Mouse (Mus musculus): Measurements from ENCODE around the gene Rai14. TPM values are rescaled to one million over a fixed set of nuclear protein-coding genes. Genes with fewer than 3 reads are reported as not detected.
A peak's percentile ranks its signal among the peaks of the same experiment; 100 is the strongest.

Gene Rai14
- polyA plus RNA-seq (2015; fragmentation: Nextera tagmentation; extraction: Ambion mirVana), result 80.9 and 84.2 TPM in 2 replicates

- peak; percentile 87 for ATAC-seq (ENCODE audit: low read depth)
- peaks cover 16% of the 10 kb centered on the region; the same call in 1 of the 2 replicates for H3K4me1 ChIP-seq (replicated peaks; ENCODE audit: control insufficient read depth, insufficient read depth, low read length)
- no peaks in the 10 kb centered on the region for H3K27me3 ChIP-seq (ENCODE audit: control insufficient read depth, insufficient read depth, low read depth, low read length)
- peak within 1 kb of the TSS; percentile 89 for H3K4me3 ChIP-seq (ENCODE audit: low read length)
- peak within 1 kb of the TSS; percentile 92 for H3K4me2 ChIP-seq (ENCODE audit: low read depth, low read length)
- H3K9me3 ChIP-seq (ENCODE audit: control insufficient read depth, low read length), result no peaks in the 10 kb centered on the region
- H3K27ac ChIP-seq (ENCODE audit: low read length), result peak within 1 kb of the TSS; percentile 96
- H3K9ac ChIP-seq (ENCODE audit: low read length), result peak within 1 kb of the TSS; percentile 92
- under 1% methylated on average over 60 of the region's 68 CpGs for WGBS
- H3K36me3 ChIP-seq (ENCODE audit: control insufficient read depth, insufficient read depth, low read length), result no peaks in the 10 kb centered on the region
Measured at GRCm38 (mm10) chr15:10714409-10715138, at the start of gene Rai14. Gene Rai14 (minus strand): TSS chr15:10714624.

GRCm38 (mm10) chr15:10761441-10761840 lies 47.0 kb upstream of the Rai14 start:
- H3K27ac ChIP-seq (ENCODE audit: low read length), result no peak overlapping the region
- no peak for ATAC-seq (ENCODE audit: low read depth)

GRCm38 (mm10) chr15:10760006-10760405 lies 45.6 kb upstream of the Rai14 start:
- ATAC-seq (ENCODE audit: low read depth), result peak; percentile 57; the same call in 1 of the 2 replicates

More at GRCm38 (mm10) chr15:10761441-10761840, 47.0 kb upstream of the Rai14 start:
- Histone ChIP-seq H3K4me3 (ENCODE audit: low read length) (no peak overlapping the region), H3K36me3 (ENCODE audit: control insufficient read depth, insufficient read depth, low read length) (no peaks in the 10 kb centered on the region), H3K9me3 (ENCODE audit: control insufficient read depth, low read length) (no peaks in the 10 kb centered on the region), H3K27me3 (ENCODE audit: control insufficient read depth, insufficient read depth, low read depth, low read length) (no peaks in the 10 kb centered on the region), H3K4me1 (replicated peaks; ENCODE audit: control insufficient read depth, insufficient read depth, low read length) (peaks cover 4% of the 10 kb centered on the region), H3K4me2 (ENCODE audit: low read depth, low read length) (no peak overlapping the region), H3K9ac (ENCODE audit: low read length) (no peak overlapping the region)
- 75% methylated on average over 6 of the region's 6 CpGs for WGBS

GRCm38 (mm10) chr15:10759440-10759839 lies 45.0 kb upstream of the Rai14 start:
- Histone ChIP-seq H3K4me1 (replicated peaks; ENCODE audit: control insufficient read depth, insufficient read depth, low read length) (peaks cover 4% of the 10 kb centered on the region), H3K9ac (ENCODE audit: low read length) (no peak overlapping the region), H3K4me3 (ENCODE audit: low read length) (no peak overlapping the region), H3K9me3 (ENCODE audit: control insufficient read depth, low read length) (no peaks in the 10 kb centered on the region), H3K36me3 (ENCODE audit: control insufficient read depth, insufficient read depth, low read length) (no peaks in the 10 kb centered on the region), H3K4me2 (ENCODE audit: low read depth, low read length) (no peak overlapping the region), H3K27me3 (ENCODE audit: control insufficient read depth, insufficient read depth, low read depth, low read length) (no peaks in the 10 kb centered on the region), H3K27ac (ENCODE audit: low read length) (no peak overlapping the region)
- WGBS, result 84% methylated on average over 4 of the region's 4 CpGs
- no peak for ATAC-seq (ENCODE audit: low read depth)

More at GRCm38 (mm10) chr15:10760006-10760405, 45.6 kb upstream of the Rai14 start:
- 0 out of 2 replicates have a peak overlapping the region, but pooled peaks have one; percentile 19 for H3K27ac ChIP-seq (ENCODE audit: low read length)
- H3K4me3 ChIP-seq (ENCODE audit: low read length), result no peak overlapping the region
- no peaks in the 10 kb centered on the region for H3K27me3 ChIP-seq (ENCODE audit: control insufficient read depth, insufficient read depth, low read depth, low read length)
- no peak overlapping the region for H3K4me2 ChIP-seq (ENCODE audit: low read depth, low read length)
- 64% methylated on average over 12 of the region's 12 CpGs for WGBS
- no peaks in the 10 kb centered on the region for H3K9me3 ChIP-seq (ENCODE audit: control insufficient read depth, low read length)
- H3K9ac ChIP-seq (ENCODE audit: low read length), result no peak overlapping the region
- peaks cover 4% of the 10 kb centered on the region for H3K4me1 ChIP-seq (replicated peaks; ENCODE audit: control insufficient read depth, insufficient read depth, low read length)
- H3K36me3 ChIP-seq (ENCODE audit: control insufficient read depth, insufficient read depth, low read length), result no peaks in the 10 kb centered on the region

GRCm38 (mm10) chr15:10758808-10759207 lies 44.4 kb upstream of the Rai14 start:
- no peaks in the 10 kb centered on the region for H3K9me3 ChIP-seq (ENCODE audit: control insufficient read depth, low read length)
- peaks cover 4% of the 10 kb centered on the region for H3K4me1 ChIP-seq (replicated peaks; ENCODE audit: control insufficient read depth, insufficient read depth, low read length)
- no peak overlapping the region for H3K9ac ChIP-seq (ENCODE audit: low read length)
- no peak overlapping the region for H3K4me2 ChIP-seq (ENCODE audit: low read depth, low read length)
- H3K27ac ChIP-seq (ENCODE audit: low read length), result no peak overlapping the region
- no peaks in the 10 kb centered on the region for H3K36me3 ChIP-seq (ENCODE audit: control insufficient read depth, insufficient read depth, low read length)
- H3K27me3 ChIP-seq (ENCODE audit: control insufficient read depth, insufficient read depth, low read depth, low read length), result no peaks in the 10 kb centered on the region
- H3K4me3 ChIP-seq (ENCODE audit: low read length), result no peak overlapping the region
- no peak for ATAC-seq (ENCODE audit: low read depth)

GRCm38 (mm10) chr15:10751141-10751540 lies 36.7 kb upstream of the Rai14 start:
- no peak for ATAC-seq (ENCODE audit: low read depth)
- Histone ChIP-seq H3K4me3 (ENCODE audit: low read length) (no peak overlapping the region), H3K4me1 (replicated peaks; ENCODE audit: control insufficient read depth, insufficient read depth, low read length) (peaks cover 6% of the 10 kb centered on the region), H3K36me3 (ENCODE audit: control insufficient read depth, insufficient read depth, low read length) (no peaks in the 10 kb centered on the region), H3K4me2 (ENCODE audit: low read depth, low read length) (no peak overlapping the region), H3K27me3 (ENCODE audit: control insufficient read depth, insufficient read depth, low read depth, low read length) (no peaks in the 10 kb centered on the region), H3K27ac (ENCODE audit: low read length) (no peak overlapping the region), H3K9ac (ENCODE audit: low read length) (no peak overlapping the region), H3K9me3 (ENCODE audit: control insufficient read depth, low read length) (no peaks in the 10 kb centered on the region)
- 66% methylated on average over 2 of the region's 2 CpGs for WGBS

GRCm38 (mm10) chr15:10750339-10750738 lies 35.9 kb upstream of the Rai14 start:
- no peaks in the 10 kb centered on the region for H3K27me3 ChIP-seq (ENCODE audit: control insufficient read depth, insufficient read depth, low read depth, low read length)
- H3K4me3 ChIP-seq (ENCODE audit: low read length), result no peak overlapping the region
- ATAC-seq (ENCODE audit: low read depth), result no peak
- no peaks in the 10 kb centered on the region for H3K9me3 ChIP-seq (ENCODE audit: control insufficient read depth, low read length)
- no peak overlapping the region for H3K9ac ChIP-seq (ENCODE audit: low read length)
- H3K36me3 ChIP-seq (ENCODE audit: control insufficient read depth, insufficient read depth, low read length), result no peaks in the 10 kb centered on the region
- H3K4me2 ChIP-seq (ENCODE audit: low read depth, low read length), result no peak overlapping the region
- H3K4me1 ChIP-seq (replicated peaks; ENCODE audit: control insufficient read depth, insufficient read depth, low read length), result peaks cover 6% of the 10 kb centered on the region
- no peak overlapping the region for H3K27ac ChIP-seq (ENCODE audit: low read length)
- 66% methylated on average over 2 of the region's 2 CpGs for WGBS

GRCm38 (mm10) chr15:10749678-10750077 lies 35.3 kb upstream of the Rai14 start:
- H3K4me2 ChIP-seq (ENCODE audit: low read depth, low read length), result no peak overlapping the region
- H3K9ac ChIP-seq (ENCODE audit: low read length), result no peak overlapping the region
- H3K36me3 ChIP-seq (ENCODE audit: control insufficient read depth, insufficient read depth, low read length), result no peaks in the 10 kb centered on the region
- H3K27ac ChIP-seq (ENCODE audit: low read length), result no peak overlapping the region
- ATAC-seq (ENCODE audit: low read depth), result no peak
- WGBS, result 53% methylated on average over 4 of the region's 4 CpGs
- H3K4me3 ChIP-seq (ENCODE audit: low read length), result no peak overlapping the region
- H3K27me3 ChIP-seq (ENCODE audit: control insufficient read depth, insufficient read depth, low read depth, low read length), result no peaks in the 10 kb centered on the region
- H3K9me3 ChIP-seq (ENCODE audit: control insufficient read depth, low read length), result no peaks in the 10 kb centered on the region
- peaks cover 6% of the 10 kb centered on the region for H3K4me1 ChIP-seq (replicated peaks; ENCODE audit: control insufficient read depth, insufficient read depth, low read length)

- Histone ChIP-seq H3K27me3 (ENCODE audit: control insufficient read depth, insufficient read depth, low read depth, low read length) (no peaks in the 10 kb centered on the region), H3K4me2 (ENCODE audit: low read depth, low read length) (no peak overlapping the region), H3K27ac (ENCODE audit: low read length) (peak overlapping the region; percentile 25), H3K4me3 (ENCODE audit: low read length) (no peak overlapping the region), H3K9ac (ENCODE audit: low read length) (no peak overlapping the region), H3K4me1 (replicated peaks; ENCODE audit: control insufficient read depth, insufficient read depth, low read length) (peaks cover 7% of the 10 kb centered on the region), H3K9me3 (ENCODE audit: control insufficient read depth, low read length) (no peaks in the 10 kb centered on the region), H3K36me3 (ENCODE audit: control insufficient read depth, insufficient read depth, low read length) (no peaks in the 10 kb centered on the region)
- peak; percentile 68 for ATAC-seq (ENCODE audit: low read depth)
- WGBS, result 33% methylated on average over 8 of the region's 8 CpGs
Measured at GRCm38 (mm10) chr15:10747638-10748037, 33.2 kb upstream of the Rai14 start.

Data from lung, embryonic 16.5 days (tissue).